Mouse (Mus musculus): ENCODE measurements around the gene Slc5a4a. TPM values are rescaled to one million over a fixed set of nuclear protein-coding genes. Genes with fewer than 3 reads are reported as not detected.

The Slc5a4a gene
- not detected in 2 replicates for total RNA-seq (2015; ENCODE audit: low replicate concordance)
- total RNA-seq (2017; ENCODE audit: low replicate concordance): not detected in 2 replicates

- ATAC-seq (replicated peaks; ENCODE audit: low FRiP score, poor library complexity, severe bottlenecking): no peak
These were observed at the start of gene Slc5a4a for GRCm38 (mm10) chr10:76147278-76147677. Gene Slc5a4a, plus strand, starts transcription at chr10:76147451.

GRCm38 (mm10) chr10:76110861-76111260, 36.4 kb upstream of the Slc5a4a start, which contains the start of gene Slc5a4b:
Gene Slc5a4b, minus strand, starts transcription at chr10:76110961.
- no peak for ATAC-seq (replicated peaks; ENCODE audit: low FRiP score, poor library complexity, severe bottlenecking)

- peak; percentile 79 for ATAC-seq (replicated peaks; ENCODE audit: low FRiP score, poor library complexity, severe bottlenecking)
These were observed 29.3 kb upstream of the Slc5a4a start for GRCm38 (mm10) chr10:76117966-76118365.

GRCm38 (mm10) chr10:76118741-76119140, 28.5 kb upstream of the Slc5a4a start:
- ATAC-seq (replicated peaks; ENCODE audit: low FRiP score, poor library complexity, severe bottlenecking): no peak

GRCm38 (mm10) chr10:76120124-76120711, 27.0 kb upstream of the Slc5a4a start:
- ATAC-seq (replicated peaks; ENCODE audit: low FRiP score, poor library complexity, severe bottlenecking): no peak

GRCm38 (mm10) chr10:76121495-76121894, 25.8 kb upstream of the Slc5a4a start:
- no peak for ATAC-seq (replicated peaks; ENCODE audit: low FRiP score, poor library complexity, severe bottlenecking)

GRCm38 (mm10) chr10:76132506-76132905, 14.7 kb upstream of the Slc5a4a start:
- no peak for ATAC-seq (replicated peaks; ENCODE audit: low FRiP score, poor library complexity, severe bottlenecking)

GRCm38 (mm10) chr10:76136318-76136717, 10.9 kb upstream of the Slc5a4a start:
- no peak for ATAC-seq (replicated peaks; ENCODE audit: low FRiP score, poor library complexity, severe bottlenecking)

GRCm38 (mm10) chr10:76146846-76147245, 405 bp upstream of the Slc5a4a start:
- ATAC-seq (replicated peaks; ENCODE audit: low FRiP score, poor library complexity, severe bottlenecking): no peak

- ATAC-seq (replicated peaks; ENCODE audit: low FRiP score, poor library complexity, severe bottlenecking): no peak
These were observed 8.7 kb downstream of the Slc5a4a start for GRCm38 (mm10) chr10:76155911-76156310.

GRCm38 (mm10) chr10:76157528-76157927, 10.3 kb downstream of the Slc5a4a start:
- ATAC-seq (replicated peaks; ENCODE audit: low FRiP score, poor library complexity, severe bottlenecking): no peak

- ATAC-seq (replicated peaks; ENCODE audit: low FRiP score, poor library complexity, severe bottlenecking): no peak
These were observed 10.8 kb downstream of the Slc5a4a start for GRCm38 (mm10) chr10:76158009-76158408.

GRCm38 (mm10) chr10:76174899-76175298, 27.6 kb downstream of the Slc5a4a start:
- ATAC-seq (replicated peaks; ENCODE audit: low FRiP score, poor library complexity, severe bottlenecking): no peak

- ATAC-seq (replicated peaks; ENCODE audit: low FRiP score, poor library complexity, severe bottlenecking): no peak
These were observed 38.0 kb downstream of the Slc5a4a start for GRCm38 (mm10) chr10:76185216-76185615.

GRCm38 (mm10) chr10:76188010-76188409, 40.8 kb downstream of the Slc5a4a start:
- ATAC-seq (replicated peaks; ENCODE audit: low FRiP score, poor library complexity, severe bottlenecking): no peak

- ATAC-seq (replicated peaks; ENCODE audit: low FRiP score, poor library complexity, severe bottlenecking): no peak
These were observed 54.2 kb downstream of the Slc5a4a start for GRCm38 (mm10) chr10:76201416-76201815.

GRCm38 (mm10) chr10:76201978-76202377, 54.7 kb downstream of the Slc5a4a start:
- ATAC-seq (replicated peaks; ENCODE audit: low FRiP score, poor library complexity, severe bottlenecking): no peak

- ATAC-seq (replicated peaks; ENCODE audit: low FRiP score, poor library complexity, severe bottlenecking): no peak
These were observed 56.6 kb downstream of the Slc5a4a start for GRCm38 (mm10) chr10:76203798-76204283.

GRCm38 (mm10) chr10:76207262-76207796, 60.1 kb downstream of the Slc5a4a start:
- ATAC-seq (replicated peaks; ENCODE audit: low FRiP score, poor library complexity, severe bottlenecking): no peak

GRCm38 (mm10) chr10:76209241-76209640, 62.0 kb downstream of the Slc5a4a start:
- ATAC-seq (replicated peaks; ENCODE audit: low FRiP score, poor library complexity, severe bottlenecking): no peak

- no peak for ATAC-seq (replicated peaks; ENCODE audit: low FRiP score, poor library complexity, severe bottlenecking)
These were observed 63.6 kb downstream of the Slc5a4a start for GRCm38 (mm10) chr10:76210806-76211205.

All from erythroid progenitor cell, adult 5-6 weeks (primary cell).